Mouse (Mus musculus) megakaryocyte-erythroid progenitor cell, adult 5-6 weeks (primary cell): ENCODE data around the gene Marveld1. TPM values are rescaled to one million over a fixed set of nuclear protein-coding genes. Genes with fewer than 3 reads are reported as not detected.

Source experiments
- ATAC-seq: replicated peaks from 2 replicates; pipeline ENCODE4 v1.8.0; 2016; ENCODE audit warnings: mild to moderate bottlenecking, inconsistent platforms; ENCODE audit not compliant: severe bottlenecking, poor library complexity, low FRiP score, low TSS enrichment
- total RNA-seq, 2 experiments: library from RNA; stranded (forward) in 1 of 2; stranded (reverse) in 1 of 2; fragments of 200-1000, 215-1000 nt in 1 of 2; fragments of >200 nt in 1 of 2; fragmentation: Nextera tagmentation in 1 of 2; gene quantifications; 2 replicates each; pipeline ENCODE4 v1.2.3; 2014 to 2017

The Marveld1 gene
- total RNA-seq (2014; fragmentation: Nextera tagmentation) (3.3 and 6.1 TPM in 2 replicates), total RNA-seq (2017) (4.5 and 5.8 TPM in 2 replicates)

DNA sequence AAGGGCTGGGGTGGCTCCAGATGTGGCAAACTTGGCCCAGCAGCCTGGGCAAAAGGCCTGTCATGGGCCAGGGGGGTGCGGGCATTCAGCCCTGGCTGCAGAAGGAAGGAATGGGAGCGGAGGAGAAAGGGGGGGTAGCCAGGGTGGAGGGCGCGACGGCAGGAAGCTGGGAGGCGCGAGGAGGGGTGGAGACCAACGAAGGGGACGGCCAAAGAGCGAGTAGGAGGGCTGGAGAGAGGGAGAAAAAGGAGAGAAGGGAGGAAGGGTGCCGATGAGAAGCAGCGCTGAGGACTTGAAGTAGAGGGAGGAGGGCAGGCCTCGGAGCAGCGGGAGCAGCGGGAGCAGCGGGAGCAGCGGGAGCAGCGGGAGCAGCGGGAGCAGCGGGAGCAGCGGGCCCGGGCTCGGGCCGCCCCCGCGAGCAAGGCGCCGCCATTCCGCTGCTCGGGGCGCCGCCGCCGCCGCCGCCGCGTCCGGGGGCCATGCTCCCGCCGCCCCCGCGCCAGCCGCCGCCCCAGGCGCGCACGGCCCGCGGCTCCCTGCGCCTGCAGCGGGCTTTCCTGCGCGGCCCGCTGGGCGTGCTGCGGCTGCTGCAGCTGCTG lies at the start of gene Marveld1:
Gene Marveld1, plus strand, starts transcription at position 231 of the 599 bp plus-strand sequence.
- peak; percentile 32; the same call in 1 of the 2 replicates for ATAC-seq

GRCm38 (mm10) chr19:42099406-42099805 lies 47.8 kb upstream of the Marveld1 start:
- ATAC-seq, result no peak

GRCm38 (mm10) chr19:42104681-42105080 lies 42.5 kb upstream of the Marveld1 start:
- ATAC-seq, result no peak

DNA sequence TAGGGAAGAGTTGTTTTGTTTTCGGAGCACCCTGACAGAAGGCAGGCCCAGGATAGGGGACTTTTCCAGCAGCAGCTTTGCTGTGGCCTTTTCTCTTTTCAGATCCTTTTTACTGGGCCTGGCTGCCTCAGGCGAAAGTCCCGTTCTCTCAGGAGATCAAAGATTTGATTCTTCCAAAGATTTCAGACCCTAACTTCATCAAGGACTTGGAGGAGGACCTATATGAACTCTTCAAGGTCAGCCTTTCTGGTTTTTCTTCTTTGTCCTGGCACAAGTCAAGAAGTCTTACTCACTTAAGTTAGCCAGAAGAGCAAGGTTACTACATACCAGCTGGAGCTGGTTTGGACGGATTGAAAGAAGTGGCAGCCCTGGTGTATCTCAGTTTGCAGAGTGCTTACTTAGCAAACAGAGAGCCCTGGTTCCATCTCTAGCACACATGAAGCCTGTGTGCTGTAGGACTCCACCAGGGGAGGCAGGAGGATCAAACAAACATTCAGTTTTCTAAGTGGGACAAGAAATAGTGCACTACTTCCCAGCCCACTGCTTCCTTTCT lies 31.3 kb upstream of the Marveld1 start:
- no peak for ATAC-seq

- ATAC-seq, result no peak
Observed at GRCm38 (mm10) chr19:42118142-42118541, 29.1 kb upstream of the Marveld1 start.

- no peak for ATAC-seq
Observed at GRCm38 (mm10) chr19:42118596-42118995, 28.6 kb upstream of the Marveld1 start.

GRCm38 (mm10) chr19:42120451-42120850 lies 26.7 kb upstream of the Marveld1 start:
- no peak for ATAC-seq

DNA sequence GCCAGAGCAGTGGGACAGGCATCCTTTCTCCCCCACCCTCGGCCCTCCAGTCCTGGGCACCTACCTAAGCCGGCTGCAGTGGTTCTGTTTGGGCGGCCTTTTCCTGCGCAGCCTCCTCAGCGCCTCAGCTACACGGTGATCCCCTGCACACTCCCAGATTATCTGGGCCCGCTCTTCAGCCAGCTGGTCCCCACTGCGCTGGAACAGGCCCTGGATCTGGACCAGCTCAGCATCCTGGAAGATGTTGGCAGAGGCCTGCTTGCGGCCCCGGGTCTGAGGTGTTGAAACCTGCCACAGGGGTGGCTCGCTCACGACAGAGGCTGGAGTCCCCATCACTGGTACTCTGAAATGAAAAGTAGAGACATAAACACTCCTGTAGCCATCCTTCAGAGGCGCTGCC lies 22.5 kb upstream of the Marveld1 start:
- no peak for ATAC-seq

DNA sequence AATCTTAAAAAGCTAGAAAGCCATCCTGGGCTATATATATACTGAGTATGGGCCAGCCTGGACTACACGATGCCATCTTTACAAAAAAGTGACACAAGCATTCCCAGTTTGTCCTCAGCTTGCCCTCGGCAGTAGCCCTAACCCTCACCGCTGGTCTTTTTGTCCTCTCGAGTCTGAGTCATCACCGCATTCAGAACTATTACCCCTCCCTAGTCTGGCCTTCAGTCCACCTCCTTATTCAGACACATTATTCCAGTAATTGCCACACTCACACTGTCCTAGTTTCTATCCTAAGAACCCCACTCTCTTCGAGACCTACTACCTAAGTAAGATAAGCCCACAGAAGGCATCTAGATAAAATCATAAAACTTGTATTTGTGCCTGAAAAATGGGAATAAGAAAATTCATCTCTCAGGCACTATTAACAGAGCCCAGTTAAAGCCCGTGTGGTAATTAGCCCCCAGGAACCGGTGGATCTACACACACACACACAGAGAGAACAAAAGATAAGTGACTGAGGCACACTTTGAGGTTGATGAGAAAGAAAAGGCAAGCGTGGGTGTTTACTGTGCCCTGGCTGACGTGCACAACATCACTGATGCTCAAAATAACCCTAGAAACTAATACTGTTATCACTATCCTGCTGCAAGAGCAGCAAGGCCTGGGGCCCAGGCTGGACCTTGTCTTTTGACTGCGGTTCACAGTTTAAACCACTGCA lies 21.5 kb upstream of the Marveld1 start:
- ATAC-seq, result no peak

GRCm38 (mm10) chr19:42126219-42126605 lies 21.0 kb upstream of the Marveld1 start:
- ATAC-seq, result no peak

DNA sequence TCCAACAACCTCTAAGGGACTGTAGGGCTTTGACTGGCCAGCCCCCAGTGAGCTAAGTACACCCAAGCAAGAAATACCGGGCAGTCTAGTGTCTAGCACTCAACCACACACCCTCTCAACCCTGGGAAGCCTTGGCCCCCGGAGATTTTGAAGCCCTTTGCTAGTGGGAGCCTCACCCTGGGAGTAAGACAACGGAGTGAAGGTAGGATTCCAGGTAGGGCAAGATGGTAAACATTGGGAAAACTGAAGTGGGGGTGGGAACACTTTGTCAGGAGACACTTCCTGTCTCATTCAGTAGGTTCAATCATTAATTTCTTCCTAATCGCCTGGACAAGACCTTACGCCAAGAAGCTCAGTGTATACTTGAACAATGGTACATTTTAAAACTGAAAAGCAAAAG lies 20.2 kb upstream of the Marveld1 start:
- no peak for ATAC-seq

DNA sequence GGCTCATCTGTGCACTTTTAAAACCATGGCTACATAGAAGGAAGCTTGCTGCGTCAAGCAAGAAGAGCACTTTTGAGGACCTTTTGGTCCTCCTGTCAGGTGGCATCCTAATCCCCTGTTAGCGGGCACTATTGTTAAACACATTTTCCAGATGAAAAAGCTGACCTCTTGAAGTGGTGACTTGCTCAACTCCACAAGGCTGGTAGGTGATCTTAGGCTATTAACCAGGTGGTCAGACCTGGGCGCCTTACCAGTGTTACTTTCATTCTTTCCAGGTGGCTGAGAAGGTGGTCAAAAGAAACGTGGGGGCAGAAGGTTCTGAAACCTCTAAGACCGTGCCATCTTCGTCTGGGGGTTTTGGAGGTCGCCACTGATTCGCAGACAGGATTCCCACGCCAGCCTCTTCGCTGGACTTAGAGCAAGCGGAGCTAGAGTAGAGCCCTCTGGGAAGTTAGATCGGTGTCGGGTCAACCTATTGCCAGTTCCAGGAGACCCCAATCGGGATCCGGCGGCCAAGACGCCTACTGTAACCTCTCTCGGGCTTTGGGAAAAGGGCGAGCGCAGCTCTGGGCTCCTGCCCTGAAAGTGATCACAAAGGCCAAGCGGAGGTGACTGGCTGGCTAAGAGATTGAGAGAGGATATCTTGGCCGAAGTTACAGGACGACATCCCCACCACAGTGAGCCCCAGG lies 19.0 kb upstream of the Marveld1 start:
- ATAC-seq, result no peak

DNA sequence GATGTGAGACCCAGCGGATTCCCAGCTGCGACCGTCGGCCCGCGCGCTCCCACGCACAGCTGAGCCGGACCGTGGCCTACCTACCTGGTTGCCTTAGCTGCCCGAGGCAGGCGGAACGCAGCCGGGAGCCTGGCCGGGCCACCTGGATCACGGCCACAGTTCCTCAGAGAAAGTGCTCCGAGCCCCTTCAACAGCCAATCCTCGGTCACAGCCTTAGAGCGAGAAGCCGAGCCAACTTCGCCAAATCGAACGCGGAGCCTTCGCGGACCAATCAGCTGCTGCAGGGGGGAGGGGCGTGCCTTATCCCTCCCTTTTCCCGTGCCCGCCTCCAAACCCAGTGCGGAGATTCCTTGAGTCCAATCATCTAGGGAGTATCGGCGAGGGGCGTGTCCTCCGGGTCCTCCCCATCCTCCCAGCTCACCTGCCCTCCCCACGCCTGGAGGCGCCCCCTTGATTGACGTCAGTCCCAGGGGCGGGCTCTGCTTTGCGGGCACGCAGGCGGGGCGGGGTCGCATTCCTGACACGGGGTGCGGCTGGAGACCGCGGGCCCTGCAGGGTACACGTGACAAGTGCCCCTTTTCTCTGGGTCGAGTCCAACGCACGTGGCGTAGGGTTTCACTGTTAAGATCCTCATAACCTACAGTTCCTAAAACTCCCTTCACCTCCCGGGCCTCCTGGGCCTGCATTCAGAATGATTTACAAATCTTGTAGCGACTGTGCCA lies 18.3 kb upstream of the Marveld1 start, which contains the start of gene Avpi1:
Gene Avpi1, minus strand, starts transcription at position 273 of the 722 bp plus-strand sequence.
- peak; percentile 93 for ATAC-seq

- peak; percentile 33 for ATAC-seq
Observed at GRCm38 (mm10) chr19:42129509-42130293, 17.5 kb upstream of the Marveld1 start.

GRCm38 (mm10) chr19:42130294-42130606 lies 16.9 kb upstream of the Marveld1 start:
- no peak for ATAC-seq

GRCm38 (mm10) chr19:42131101-42131500 lies 16.1 kb upstream of the Marveld1 start:
- no peak for ATAC-seq

GRCm38 (mm10) chr19:42135070-42135469 lies 12.1 kb upstream of the Marveld1 start:
- no peak for ATAC-seq

- ATAC-seq, result no peak
Observed at GRCm38 (mm10) chr19:42136126-42136525, 11.1 kb upstream of the Marveld1 start.

- ATAC-seq, result no peak
Observed at GRCm38 (mm10) chr19:42137167-42137672, 10.0 kb upstream of the Marveld1 start.
